Mouse (Mus musculus) hindlimb bud, embryonic 11.5 days (tissue): ENCODE results near the gene Gm10198.

ENCODE experiments used
- DNase-seq: peaks from one replicate; pipeline ENCODE4 v3.0.0-alpha.2; 2012; ENCODE audit warnings: low read depth, low spot score; ENCODE audit errors: extremely low spot score

Gene Gm10198

DNA sequence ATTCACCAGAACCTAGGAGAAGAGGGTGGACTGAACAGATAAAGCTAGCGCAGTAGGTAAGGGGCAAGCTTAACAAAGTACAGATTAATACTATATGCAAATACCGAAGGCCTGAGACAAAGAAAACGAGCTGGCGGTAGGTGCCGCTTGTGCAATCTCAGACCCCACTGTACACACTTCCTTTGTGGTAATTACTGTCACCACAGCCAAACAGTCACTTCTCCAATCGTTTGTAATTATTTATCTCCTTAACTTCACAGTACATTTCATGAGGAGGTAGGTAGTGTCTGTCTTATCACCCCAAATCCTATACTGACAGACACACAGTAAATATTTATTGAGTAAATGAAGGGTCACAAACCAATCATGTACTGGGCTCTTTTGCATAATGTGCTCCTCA, 47.7 kb downstream of the Gm10198 start:
- no peak for DNase-seq
